Mouse (Mus musculus): ENCODE measurements around the gene Nlk.
"Not testable (repeated sequence)": the region's sequence is repeated elsewhere in the genome, so short reads cannot be mapped to it uniquely, and the experiment has no call there.

The Nlk gene

DNA sequence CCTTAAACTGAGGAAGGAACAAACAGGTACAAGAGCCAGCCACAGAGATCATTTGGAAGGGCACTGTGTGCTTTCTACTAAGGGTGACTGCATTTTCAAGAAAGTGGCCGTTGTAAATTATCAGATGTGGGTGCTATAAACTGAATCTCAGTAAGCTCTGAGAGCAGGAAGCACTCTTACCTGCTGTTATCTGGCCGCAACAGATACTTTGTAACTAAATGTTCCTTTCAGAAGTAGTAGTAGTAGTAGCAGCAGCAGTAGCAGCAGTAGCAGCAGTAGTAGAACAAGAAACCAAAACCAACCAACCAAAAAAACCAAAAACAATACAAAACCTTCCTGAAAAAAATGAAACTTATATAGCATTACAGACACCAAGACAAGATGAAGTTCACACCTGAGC, 101.4 kb downstream of the Nlk start:
- DNase-seq (ENCODE audit: low read depth, low spot score) = no peak

DNA sequence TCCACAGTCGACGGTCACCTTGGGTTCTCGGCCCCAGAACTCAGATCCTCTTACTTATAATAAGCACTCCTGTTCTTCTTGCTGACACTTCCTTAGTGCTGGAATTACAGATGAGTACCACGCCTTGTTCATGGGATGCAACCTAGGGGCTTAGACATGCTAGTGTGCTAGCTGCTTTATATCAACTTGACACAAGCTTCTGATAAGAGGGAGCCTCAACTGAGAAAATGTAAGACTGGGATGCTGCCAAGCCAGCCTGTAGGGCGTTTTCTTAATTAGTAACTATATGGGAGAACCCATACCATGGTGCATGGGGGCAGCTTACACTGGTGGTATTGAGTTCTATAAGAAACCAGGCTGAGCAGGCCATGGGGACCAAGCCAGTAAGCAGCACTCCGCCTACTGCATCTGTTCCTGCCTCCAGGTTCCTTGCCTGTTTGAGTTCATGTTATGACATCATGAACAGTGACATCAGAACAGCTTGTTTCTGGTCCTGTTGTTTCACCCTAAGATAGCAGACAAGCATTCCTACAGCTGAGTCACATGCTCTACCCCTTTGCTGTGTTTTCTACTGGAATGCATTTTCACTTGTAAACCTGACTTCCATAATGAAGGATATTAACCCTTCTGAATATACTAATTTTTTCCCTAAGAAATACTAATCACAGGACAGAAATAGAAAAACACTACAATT, 102.8 kb downstream of the Nlk start:
- no peak for DNase-seq (ENCODE audit: low read depth, low spot score)

DNA sequence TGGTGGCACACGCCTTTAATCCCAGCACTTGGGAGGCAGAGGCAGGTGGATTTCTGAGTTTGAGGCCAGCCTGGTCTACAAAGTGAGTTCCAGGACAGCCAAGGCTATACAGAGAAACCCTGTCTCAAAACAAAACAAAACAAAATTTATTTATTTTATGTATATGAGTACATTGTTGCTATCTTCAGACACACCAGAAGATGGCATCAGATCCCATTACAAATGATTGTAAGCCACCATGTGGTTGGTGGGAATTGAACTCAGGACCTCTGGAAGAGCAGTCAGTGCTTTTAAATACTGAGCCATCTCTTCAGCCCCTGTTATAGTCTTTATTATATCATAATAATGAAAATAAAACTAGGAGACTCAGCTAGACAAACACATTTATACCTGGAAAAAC, 109.5 kb downstream of the Nlk start:
- not testable (repeated sequence) for DNase-seq (ENCODE audit: low read depth, low spot score)

DNA sequence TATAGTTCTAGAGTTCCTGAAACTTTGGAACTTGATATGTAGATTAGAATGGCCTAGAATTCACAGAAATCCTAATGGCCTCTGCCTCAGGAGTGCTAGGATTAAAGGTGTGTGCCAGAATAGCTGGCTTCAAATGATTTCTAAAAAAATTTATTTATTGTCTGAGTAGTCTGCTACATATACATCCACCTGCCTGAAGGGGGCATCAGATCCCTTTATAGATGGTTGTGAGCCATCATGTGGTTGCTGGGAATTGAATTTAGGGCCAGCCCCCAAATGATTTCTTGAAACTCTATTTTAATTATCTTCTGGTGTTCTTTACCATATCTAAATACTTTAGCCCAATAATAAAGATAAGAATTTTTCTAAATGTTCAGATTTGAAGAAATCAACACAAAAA, 111.1 kb downstream of the Nlk start:
- DNase-seq (ENCODE audit: low read depth, low spot score) = no peak

DNA sequence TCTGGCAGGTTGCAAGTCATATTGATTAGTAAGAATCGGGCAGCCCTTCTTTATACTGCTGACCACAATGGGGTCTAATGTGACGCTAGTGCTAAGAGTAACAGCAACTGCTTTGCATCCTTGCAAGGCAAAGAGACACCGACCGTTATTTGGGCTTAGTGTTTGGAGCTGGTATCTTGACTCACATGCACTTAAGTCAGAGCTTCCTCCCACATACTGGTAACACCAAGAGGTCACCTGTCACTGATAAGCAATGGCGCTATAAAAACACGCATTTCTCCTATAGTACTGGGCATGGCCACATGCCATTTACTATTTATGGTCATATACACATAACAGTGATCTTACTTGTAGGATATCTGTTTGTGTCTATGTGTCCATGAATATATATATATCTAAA, 114.3 kb downstream of the Nlk start:
- DNase-seq (ENCODE audit: low read depth, low spot score) = no peak

DNA sequence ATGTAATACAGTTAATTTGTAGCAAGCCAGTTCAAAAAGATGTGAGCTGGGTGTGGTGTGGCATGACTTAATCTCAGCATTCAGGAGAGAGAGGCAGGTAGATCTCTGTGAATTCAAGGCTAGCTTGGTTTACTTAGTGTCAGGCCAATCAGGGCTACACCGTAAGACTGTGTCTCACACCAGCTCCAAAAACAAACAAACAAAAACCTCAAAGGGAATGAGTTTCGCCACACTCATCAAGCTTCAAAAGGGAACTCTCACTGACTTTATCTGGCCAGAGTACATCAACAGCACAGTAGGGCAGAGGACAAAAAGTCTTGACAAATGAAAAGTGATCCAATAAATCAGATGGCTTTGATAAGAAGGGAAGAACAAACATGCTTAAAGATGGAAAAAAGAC, 122.2 kb downstream of the Nlk start:
- DNase-seq (ENCODE audit: low read depth, low spot score) = no peak

DNA sequence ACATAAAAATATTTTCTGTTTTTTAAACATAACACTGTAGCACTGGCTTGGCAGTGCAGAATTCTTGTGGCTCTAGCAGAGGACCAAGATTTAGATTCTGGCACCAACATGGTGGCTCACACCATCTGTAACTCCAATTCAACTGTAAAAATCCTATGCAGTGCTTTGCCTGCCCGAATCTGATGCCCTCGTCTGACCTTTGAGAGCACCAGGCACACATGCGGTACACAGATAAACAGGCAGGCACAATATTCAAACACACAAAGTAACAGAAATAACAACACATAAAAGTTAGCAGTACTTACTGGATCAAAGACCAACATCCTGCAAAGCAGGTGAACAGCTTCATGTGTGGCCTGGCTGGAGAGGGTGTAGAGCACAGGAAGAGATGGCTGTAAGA, 122.6 kb downstream of the Nlk start:
- no peak for DNase-seq (ENCODE audit: low read depth, low spot score)

DNA sequence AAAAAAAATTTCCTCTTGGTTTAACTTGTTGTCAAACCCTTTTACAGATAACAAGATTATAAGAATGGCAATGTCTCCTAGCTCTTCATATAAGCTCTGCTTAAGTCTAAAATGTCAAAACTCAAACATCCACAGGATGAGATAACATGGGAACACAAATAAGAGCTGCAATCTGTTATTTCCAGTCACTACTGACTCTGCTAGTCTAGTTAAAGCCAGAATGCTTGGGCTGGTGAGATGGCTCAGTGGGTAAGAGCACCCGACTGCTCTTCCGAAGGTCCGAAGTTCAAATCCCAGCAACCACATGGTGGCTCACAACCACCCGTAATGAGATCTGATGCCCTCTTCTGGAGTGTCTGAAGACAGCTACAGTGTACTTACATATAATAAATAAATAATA, 123.1 kb downstream of the Nlk start:
- DNase-seq (ENCODE audit: low read depth, low spot score) = not testable (repeated sequence)

DNA sequence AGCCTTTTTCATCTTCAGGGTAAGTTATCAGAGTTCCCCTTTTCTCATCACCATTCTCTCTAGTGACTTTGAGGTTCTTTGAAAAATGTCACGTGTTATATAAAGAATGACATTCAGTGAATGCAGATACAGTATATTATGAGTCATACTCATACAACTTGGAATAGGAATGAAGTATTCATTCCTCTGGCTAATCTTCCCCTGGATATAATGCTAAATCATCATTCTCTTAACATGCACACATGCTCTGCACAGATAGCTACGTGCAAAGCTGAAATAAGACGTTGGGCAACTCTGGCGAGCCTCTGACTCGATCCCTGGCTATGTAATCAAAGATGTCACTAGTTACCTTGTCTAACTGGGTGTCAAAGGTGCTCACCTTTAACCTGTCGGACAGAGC, 125.3 kb downstream of the Nlk start:
- DNase-seq (ENCODE audit: low read depth, low spot score) = no peak

DNA sequence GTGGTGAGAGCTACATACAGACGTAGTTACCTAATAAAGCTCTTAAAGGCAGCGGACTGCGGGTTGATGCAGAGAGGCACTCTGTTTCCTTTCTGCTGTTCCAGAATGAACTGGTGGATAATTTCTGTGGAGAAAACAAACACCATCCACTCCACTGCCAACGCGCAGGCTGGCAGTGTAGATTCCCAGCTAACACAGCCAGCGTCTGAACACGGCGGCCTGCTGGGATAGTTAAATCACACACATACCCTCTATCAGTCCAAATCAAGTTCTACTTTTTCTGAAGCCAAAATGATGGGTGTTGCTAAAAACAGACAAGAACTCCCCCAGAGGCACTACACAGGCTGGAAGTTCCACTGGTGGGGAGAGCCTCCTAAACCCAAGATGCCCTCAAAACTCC, 125.7 kb downstream of the Nlk start:
- no peak for DNase-seq (ENCODE audit: low read depth, low spot score)

DNA sequence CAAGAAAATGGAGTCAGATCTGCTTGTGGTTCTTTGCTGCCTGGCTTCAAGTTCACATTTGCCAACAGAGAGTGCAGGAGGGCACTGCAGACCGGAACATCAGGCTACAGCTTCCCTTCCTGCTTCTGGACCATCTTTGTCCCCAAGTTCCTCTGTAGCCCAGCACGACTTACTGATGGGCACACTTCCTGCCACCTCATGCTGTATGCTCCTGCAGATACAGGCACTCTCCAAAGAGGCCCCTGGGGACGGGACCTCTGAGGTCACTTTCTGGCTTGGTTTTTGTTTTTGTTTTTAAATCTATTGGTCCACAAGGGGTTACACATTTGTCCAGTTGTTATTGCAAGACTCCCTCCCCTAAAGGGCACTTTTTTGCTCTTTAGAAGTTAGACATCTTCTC, 127.4 kb downstream of the Nlk start:
- no peak for DNase-seq (ENCODE audit: low read depth, low spot score)

DNA sequence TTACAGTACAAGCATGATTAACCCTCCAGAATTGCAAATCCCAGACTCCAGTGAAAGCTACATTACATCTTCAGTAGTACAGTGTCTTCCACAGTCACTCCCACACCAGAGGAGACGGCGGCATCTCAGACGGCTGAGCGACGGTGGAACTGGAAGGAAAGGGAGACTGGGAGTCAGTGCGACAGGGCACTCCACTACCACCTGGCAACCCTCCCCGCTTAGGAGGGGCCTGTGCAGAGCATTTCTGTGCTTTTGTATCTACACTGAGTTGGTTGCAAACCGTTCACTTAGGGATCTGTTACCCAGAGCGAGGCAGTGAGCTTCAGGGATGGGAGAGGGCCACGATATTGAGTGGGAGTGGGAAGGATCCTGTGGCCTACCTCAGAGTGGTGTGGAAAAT, 128.3 kb downstream of the Nlk start:
- DNase-seq (ENCODE audit: low read depth, low spot score) = no peak

DNA sequence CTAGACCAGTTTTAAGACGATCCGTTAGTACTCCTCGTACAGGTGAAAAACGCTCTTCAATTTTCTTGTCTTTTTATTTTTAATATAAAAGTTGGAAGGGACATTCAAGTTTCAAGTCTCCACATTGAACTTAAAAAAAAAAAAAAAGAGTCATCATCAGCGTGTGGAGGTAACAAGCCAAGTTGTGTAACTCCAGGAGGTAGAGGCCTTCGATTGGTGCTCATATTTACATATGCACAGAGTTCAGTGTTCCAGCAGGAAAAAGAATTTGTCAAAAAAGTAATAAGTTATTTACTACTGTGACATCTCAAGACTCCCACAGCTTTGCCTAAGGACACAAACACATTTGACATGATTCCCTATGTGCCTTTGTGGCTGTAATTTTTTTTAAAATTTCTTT, 129.6 kb downstream of the Nlk start:
- DNase-seq (ENCODE audit: low read depth, low spot score) = no peak

DNA sequence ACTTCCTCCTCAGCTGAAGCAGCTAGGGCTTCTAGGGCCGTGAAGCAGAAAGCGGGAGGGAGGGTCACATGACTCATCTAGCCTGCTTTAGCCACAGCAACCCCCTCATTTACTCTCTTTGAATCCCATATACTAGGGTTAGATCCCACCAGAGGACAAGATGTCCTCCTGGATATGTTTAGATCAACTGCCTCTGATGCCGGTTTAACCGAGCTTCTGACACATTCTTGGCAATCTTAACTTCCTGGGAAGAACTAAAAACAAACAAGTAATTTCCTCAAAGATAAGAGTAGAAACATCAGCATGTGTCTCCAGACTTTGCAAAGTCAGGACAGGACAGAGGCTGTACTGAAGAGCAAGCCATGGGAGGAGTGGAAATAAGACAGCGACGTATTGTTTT, 130.4 kb downstream of the Nlk start:
- no peak for DNase-seq (ENCODE audit: low read depth, low spot score)

DNA sequence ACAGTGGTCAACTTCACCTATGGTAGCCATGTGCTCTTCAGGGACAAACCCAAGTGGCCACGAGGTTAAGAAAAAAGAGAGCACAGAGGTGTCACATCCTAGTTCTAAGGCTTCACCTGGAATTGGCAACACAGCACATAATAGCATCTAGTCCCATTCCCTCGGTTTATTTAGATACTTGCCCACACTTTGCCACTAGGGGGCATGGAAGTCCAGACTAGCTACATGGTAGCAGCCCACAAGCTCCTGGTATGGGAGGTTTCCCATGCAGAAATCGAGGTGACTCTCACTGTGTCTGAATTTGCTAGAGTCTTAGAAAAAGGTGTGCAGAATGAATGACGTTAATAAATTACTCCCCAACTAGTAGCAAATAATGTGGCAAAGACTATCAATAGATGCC, 136.7 kb downstream of the Nlk start:
- no peak for DNase-seq (ENCODE audit: low read depth, low spot score)

DNA sequence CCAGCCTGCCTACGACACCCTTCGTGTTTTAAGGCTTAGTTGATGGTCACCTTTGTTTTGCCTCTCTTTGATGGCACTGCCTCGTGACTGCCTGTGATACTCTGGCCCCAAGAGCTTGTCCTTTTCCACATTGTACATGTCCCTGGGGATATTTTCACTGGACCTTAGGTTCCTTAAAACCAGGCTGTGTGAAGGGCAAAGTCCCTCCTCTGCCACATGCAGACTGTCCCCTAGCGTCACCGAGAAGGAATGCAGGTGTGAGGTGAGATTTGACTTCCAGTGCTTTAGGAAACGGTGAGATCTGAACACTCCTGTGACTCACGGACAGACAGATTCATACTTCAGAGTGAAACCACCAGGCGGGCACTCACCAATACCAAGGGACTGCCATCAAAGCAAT, 139.9 kb downstream of the Nlk start:
- no peak for DNase-seq (ENCODE audit: low read depth, low spot score)

DNA sequence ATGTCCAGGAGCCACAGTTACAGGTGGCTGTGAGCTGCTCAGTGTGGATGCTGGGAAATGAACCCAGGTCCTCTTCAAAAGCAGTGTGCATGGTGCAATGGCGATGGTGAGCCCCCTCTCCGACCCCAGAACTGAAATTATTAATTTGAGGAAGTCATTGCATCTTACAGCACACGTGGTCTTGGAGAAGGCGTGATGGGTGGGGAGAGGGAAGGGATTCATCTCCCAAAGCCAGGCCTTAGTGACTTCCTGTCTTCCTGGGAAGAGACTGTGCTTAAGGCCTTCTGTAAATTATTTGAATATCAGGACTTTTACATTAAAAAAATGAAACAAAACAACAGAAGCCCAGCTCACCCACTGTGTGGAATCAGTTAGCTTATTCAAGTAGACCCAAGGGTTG, 141.1 kb downstream of the Nlk start:
- DNase-seq (ENCODE audit: low read depth, low spot score) = no peak

DNA sequence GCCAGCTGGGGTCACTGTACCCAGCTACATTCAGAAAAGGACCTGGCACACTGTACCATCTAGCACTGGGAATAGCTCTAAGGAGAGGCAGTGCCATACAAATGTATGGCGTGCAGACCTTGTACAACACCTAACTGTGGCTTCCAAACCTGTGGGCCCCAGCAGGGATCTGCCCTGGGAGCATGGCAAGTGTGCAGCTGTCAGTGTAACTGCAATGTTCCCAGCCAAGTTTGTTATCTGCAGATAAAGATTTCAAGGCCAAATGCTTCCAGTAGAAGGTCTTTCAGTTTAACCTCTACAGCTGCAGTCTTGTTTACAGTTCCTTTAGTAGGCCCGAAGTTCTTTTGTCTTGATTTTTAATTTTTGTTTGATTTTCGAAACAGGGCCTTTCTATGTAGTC, 141.6 kb downstream of the Nlk start:
- DNase-seq (ENCODE audit: low read depth, low spot score) = no peak

DNA sequence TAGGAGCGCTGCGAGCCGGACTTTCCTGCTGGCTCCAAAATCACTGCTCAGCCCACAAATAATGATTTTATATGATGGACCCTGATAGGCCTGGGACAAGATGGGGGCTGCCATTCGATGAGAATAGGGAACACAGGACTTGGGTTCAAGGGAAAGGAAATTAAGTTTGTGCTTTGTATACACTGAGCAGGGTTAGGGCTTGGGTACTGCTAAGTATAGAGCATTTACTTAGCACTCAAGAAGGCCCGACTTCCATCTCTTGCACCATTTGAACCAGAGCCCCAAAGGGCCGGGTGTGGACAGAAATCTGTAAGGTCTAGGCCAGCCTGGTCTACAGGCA, 146.1 kb downstream of the Nlk start:
- DNase-seq (ENCODE audit: low read depth, low spot score) = peak; percentile 8

DNA sequence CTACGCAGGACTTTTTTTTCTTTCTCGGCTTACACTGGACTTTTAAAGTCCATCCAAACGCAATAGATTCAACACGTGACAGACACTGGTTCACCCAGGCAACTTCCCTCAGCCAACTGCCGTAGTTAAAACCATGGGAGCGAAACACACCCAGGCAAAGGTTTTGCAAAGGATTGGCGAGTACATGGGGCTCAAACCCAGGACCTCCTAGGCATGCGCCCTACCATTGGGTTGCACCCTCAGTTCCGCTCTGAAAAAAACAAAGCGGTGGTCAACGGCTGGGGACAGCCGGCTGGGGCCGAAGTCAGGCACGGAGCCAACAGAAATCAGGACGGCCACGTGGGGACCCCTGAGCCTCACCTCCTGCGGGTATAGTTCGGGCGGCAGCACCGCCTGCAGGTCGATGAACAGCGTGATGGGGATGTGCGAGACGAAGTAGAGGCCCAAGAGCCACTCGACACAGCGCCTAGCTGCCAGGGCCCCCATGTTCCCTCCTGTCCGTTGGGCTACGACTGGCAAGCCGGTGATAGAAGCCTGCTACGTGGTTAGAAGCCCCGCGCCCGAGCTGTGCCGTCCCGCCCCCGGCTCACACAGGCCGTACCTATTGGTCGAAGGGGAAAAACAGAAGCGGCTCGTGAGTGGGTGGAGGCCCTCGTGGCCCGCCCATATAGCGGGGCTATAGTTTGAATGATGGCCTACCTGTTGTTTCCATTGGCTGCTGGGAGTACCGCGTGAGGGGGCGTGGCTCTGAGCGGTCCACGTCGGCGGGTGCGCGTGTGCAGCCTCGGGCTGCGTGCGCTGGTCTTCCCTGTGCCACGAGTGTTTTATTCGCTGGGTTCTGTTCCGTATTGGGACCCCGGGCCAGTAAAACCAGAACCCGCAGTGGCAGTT, 146.8 kb downstream of the Nlk start, which contains the start of gene Tmem97:
TSS of gene Tmem97 (minus strand) at position 610 of the 891 bp plus-strand sequence.
- peak; percentile 89 for DNase-seq (ENCODE audit: low read depth, low spot score)

DNA sequence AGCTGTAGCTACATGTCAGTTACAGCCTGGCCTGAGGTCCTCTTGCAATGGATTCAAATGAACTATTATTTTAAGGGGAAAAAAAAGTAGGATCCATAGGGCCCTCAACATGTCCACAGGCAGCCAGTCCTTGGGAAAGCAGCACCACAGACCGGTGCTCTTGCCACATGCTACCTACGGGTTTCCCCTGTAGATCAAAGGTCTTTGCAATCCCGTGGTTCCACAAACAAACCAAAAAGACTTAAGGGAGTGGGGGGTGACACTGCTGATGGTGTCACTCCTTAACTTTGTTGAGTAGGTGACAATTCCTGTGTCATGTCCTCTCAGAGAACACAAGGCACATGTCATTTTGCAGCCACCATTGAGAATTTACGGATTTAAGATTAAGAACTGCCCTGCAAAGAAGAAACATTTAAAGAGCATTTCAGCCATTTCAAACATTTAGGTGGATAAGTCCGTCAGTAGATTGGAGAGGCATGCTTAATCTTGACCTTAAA, 147.6 kb downstream of the Nlk start:
- DNase-seq (ENCODE audit: low read depth, low spot score) = no peak

DNA sequence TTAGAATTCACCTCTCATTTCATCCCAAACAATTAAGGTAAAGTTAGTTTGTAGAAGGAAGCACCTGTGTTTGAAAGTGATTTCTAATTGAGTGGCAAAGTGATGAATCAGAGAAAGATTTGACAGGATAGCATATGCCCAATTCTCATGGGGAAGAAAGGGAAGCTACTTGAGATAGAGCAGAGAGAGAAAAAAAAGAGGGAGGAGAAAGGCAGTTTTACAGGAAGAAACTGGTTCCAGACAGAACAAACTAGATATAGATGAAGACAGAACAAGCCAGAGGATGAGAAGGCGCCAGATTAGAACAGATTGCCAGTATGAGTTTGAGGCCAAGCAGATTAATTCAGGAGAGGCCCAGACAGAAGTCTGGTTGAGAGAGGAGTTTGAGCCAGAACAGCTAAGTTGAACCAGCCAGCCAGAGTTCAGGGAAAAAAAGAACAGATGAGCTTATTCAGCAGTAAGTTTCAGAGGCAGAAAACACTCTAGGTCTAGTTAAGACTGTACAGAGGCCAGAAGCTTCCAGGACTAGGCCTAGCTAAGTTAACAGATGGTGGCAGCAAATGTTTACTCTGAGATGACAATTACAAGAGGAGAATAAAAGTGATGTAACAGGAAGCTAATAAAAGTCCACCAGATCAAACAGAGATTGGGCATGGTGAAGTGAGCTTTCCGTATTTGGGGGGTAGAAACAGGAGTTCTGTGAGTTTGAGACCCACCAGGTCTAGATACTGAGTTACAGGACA, 149.3 kb downstream of the Nlk start:
- DNase-seq (ENCODE audit: low read depth, low spot score) = no peak
